Mouse (Mus musculus): ENCODE measurements around the gene Fads2.

- no peak for TF ChIP-seq CTCF (IDR thresholded peaks at IDR 0.05; ENCODE audit: control insufficient read depth, insufficient read depth, insufficient replicate concordance, low read depth, low read length)
- no peak for TF ChIP-seq POLR2A (IDR thresholded peaks at IDR 0.05; ENCODE audit: control insufficient read depth, low read depth, low read length)
These were observed 42.6 kb downstream of the Fads2 start for GRCm38 (mm10) chr19:10058876-10059427.

All from testis, adult 2 months (tissue).